Mouse (Mus musculus): Measurements from ENCODE around the gene Carmil2. TPM values are rescaled to one million over a fixed set of nuclear protein-coding genes. Genes with fewer than 3 reads are reported as not detected.

The Carmil2 gene
- polyA plus RNA-seq, 1 experiment from 2014 or later = 17.8 TPM

DNA sequence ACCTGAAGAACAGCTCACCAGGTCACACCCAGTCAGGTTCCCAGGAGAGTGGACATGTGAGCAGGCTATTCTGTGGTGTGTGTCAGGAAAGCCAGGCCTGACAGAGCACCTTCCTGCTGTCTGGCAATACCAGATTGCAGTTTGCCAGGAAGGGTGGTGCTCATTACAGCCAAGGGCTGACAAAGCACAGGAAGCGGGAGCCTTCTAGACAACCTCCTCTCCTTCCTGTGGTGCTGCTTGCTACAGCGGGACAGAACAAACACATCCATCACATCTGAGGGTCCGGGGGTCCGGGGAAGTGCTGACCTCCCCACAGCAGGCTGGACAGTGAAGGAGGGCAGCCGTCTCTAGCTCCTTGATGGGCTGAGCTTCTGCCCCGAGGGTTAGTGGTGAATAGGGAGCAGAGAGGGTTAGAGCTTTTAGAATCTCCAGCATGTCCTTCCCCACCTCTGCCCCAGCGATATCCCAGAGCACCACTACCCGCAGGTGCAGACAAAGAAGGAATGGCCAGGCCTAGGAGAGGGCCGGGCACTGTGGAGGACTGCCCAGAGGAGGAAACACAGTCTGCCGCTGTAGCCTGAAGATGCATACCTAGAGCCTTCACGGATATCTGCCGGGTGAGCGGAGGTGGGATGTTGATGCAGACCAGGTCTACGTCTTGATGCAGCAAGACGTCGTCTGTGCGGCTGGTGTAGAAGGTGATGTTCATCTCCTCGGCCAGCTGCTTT lies 41.5 kb downstream of the Carmil2 start:
- DNase-seq (no peak), ATAC-seq (ENCODE audit: low FRiP score, low TSS enrichment) (no peak)
- Histone ChIP-seq H3K27me3 (ENCODE audit: control insufficient read depth, insufficient read depth, low read length) (no peaks in the 10 kb centered on the region), H3K4me3 (replicated peaks; ENCODE audit: low read depth, low read length) (no peak overlapping the region), H3K36me3 (ENCODE audit: control insufficient read depth, insufficient read depth, low read length) (peaks cover 50% of the 10 kb centered on the region), H3K9ac (replicated peaks; ENCODE audit: low read length) (no peak overlapping the region), H3K4me1 (ENCODE audit: control insufficient read depth, insufficient read depth, low read length) (no peaks in the 10 kb centered on the region), H3K9me3 (ENCODE audit: control insufficient read depth, low read length) (no peaks in the 10 kb centered on the region), H3K4me2 (ENCODE audit: low read length) (no peak overlapping the region), H3K27ac (replicated peaks; ENCODE audit: low read depth, low read length) (no peak overlapping the region)
- WGBS = 93% methylated on average over 18 of the region's 18 CpGs

DNA sequence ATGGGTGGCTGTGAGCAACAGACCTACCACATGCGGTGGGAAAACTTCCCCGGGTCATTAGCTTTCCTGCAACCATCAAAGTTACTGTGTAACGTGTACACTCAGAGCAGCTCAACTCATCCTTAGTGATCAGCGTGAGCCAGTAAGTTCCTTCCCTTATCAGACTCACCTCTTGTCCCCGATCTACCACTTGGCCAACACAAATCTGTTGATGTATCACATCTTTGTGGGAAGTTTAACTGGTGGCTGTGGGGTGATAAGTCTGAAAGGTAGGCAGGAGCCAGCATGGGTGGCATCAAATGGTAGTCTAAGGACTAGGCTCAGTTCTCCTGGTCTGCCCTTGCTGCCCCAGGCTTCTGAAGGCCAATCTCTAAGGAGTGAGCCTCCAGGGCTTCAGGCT lies 46.1 kb downstream of the Carmil2 start:
- no peaks in the 10 kb centered on the region for H3K9me3 ChIP-seq (ENCODE audit: control insufficient read depth, low read length)
- H3K27me3 ChIP-seq (ENCODE audit: control insufficient read depth, insufficient read depth, low read length) = no peaks in the 10 kb centered on the region
- no peaks in the 10 kb centered on the region for H3K4me1 ChIP-seq (ENCODE audit: control insufficient read depth, insufficient read depth, low read length)
- WGBS = 94% methylated on average over 5 of the region's 5 CpGs
- H3K27ac ChIP-seq (replicated peaks; ENCODE audit: low read depth, low read length) = no peak overlapping the region
- H3K4me2 ChIP-seq (ENCODE audit: low read length) = no peak overlapping the region
- H3K4me3 ChIP-seq (replicated peaks; ENCODE audit: low read depth, low read length) = no peak overlapping the region
- peaks cover 14% of the 10 kb centered on the region for H3K36me3 ChIP-seq (ENCODE audit: control insufficient read depth, insufficient read depth, low read length)
- no peak for ATAC-seq (ENCODE audit: low FRiP score, low TSS enrichment)
- no peak overlapping the region for H3K9ac ChIP-seq (replicated peaks; ENCODE audit: low read length)
- no peak for DNase-seq

DNA sequence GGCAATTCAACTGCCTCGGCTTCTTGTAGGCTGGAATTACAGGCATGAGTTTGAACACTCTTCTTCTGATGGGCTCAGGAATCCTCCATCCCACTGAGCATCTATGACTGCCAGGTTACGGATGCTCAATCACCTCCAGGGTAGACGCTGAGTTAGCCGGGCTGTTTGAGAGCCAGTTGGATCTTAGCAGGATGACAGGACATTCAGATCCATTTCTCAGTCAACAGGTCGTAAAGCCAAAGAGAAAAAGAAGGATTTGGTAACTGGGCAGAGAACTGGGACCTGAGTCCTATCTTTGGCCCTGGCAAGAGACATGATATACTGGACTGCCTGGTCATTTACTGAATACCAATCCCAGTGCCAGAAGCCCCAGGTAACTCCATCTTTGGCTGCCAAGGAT lies 53.1 kb downstream of the Carmil2 start:
- H3K9me3 ChIP-seq (ENCODE audit: control insufficient read depth, low read length) = no peaks in the 10 kb centered on the region
- H3K4me2 ChIP-seq (ENCODE audit: low read length) = no peak overlapping the region
- H3K4me3 ChIP-seq (replicated peaks; ENCODE audit: low read depth, low read length) = no peak overlapping the region
- H3K27ac ChIP-seq (replicated peaks; ENCODE audit: low read depth, low read length) = no peak overlapping the region
- ATAC-seq (ENCODE audit: low FRiP score, low TSS enrichment) (no peak), DNase-seq (no peak)
- H3K27me3 ChIP-seq (ENCODE audit: control insufficient read depth, insufficient read depth, low read length) = no peaks in the 10 kb centered on the region
- 0 out of 2 replicates have a peak, but pooled peaks cover 3% of the 10 kb centered on the region for H3K36me3 ChIP-seq (ENCODE audit: control insufficient read depth, insufficient read depth, low read length)
- WGBS = 93% methylated on average over 5 of the region's 5 CpGs
- no peaks in the 10 kb centered on the region for H3K4me1 ChIP-seq (ENCODE audit: control insufficient read depth, insufficient read depth, low read length)
- H3K9ac ChIP-seq (replicated peaks; ENCODE audit: low read length) = no peak overlapping the region

DNA sequence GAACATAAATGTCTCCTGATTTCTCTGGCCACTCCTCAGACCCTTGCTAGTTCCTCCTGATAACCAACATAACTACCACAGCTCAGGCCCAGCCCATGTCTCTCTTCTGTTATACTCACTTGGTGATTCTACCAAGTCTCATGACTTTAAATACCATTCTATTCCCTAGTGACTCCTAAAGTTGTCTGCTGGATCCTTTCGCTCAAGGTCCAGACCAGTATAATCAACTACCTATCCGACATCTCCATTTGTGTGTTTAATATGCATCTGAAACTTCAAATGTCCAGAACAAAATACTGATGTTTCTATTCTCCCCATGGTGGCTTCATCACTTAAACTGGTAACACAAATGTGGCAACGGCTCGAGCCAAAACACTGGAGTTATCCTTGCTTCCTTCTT lies 57.2 kb downstream of the Carmil2 start:
- Histone ChIP-seq H3K9ac (replicated peaks; ENCODE audit: low read length) (no peak overlapping the region), H3K27ac (replicated peaks; ENCODE audit: low read depth, low read length) (no peak overlapping the region), H3K4me2 (ENCODE audit: low read length) (no peak overlapping the region), H3K4me1 (ENCODE audit: control insufficient read depth, insufficient read depth, low read length) (no peaks in the 10 kb centered on the region), H3K4me3 (replicated peaks; ENCODE audit: low read depth, low read length) (no peak overlapping the region), H3K27me3 (ENCODE audit: control insufficient read depth, insufficient read depth, low read length) (no peaks in the 10 kb centered on the region), H3K36me3 (ENCODE audit: control insufficient read depth, insufficient read depth, low read length) (peaks cover 6% of the 10 kb centered on the region; the same call in 1 of the 2 replicates), H3K9me3 (ENCODE audit: control insufficient read depth, low read length) (no peaks in the 10 kb centered on the region)
- DNase-seq (no peak), ATAC-seq (ENCODE audit: low FRiP score, low TSS enrichment) (no peak)
- WGBS = 92% methylated on average over 4 of the region's 4 CpGs

Other genes with a start within 250 kb of the Carmil2 start
- 91.3 and 108 TPM in 2 replicates for gene Tppp3, start 214.7 kb upstream of the Carmil2 start, polyA plus RNA-seq (2014; fragmentation: Nextera tagmentation; extraction: Ambion mirVana)
- 25.2 and 26.4 TPM in 2 replicates for gene Zdhhc1, start 189.4 kb upstream of the Carmil2 start, polyA plus RNA-seq (2014; fragmentation: Nextera tagmentation; extraction: Ambion mirVana)
- 5.9 and 9.7 TPM in 2 replicates for gene Hsd11b2, start 167.5 kb upstream of the Carmil2 start, polyA plus RNA-seq (2014; fragmentation: Nextera tagmentation; extraction: Ambion mirVana)
- 227 and 250 TPM in 2 replicates for gene Atp6v0d1, start 120.2 kb upstream of the Carmil2 start, polyA plus RNA-seq (2014; fragmentation: Nextera tagmentation; extraction: Ambion mirVana)
- gene Ripor1, start 81.0 kb upstream of the Carmil2 start, polyA plus RNA-seq (2014; fragmentation: Nextera tagmentation; extraction: Ambion mirVana) = 23.8 and 26.2 TPM in 2 replicates
- gene Ctcf, start 49.7 kb upstream of the Carmil2 start, polyA plus RNA-seq (2014; fragmentation: Nextera tagmentation; extraction: Ambion mirVana) = 75.7 and 96.9 TPM in 2 replicates
- gene Agrp, start 48.9 kb upstream of the Carmil2 start, polyA plus RNA-seq (2014; fragmentation: Nextera tagmentation; extraction: Ambion mirVana) = 0.82 and 1.1 TPM in 2 replicates
- 86.3 and 106 TPM in 2 replicates for gene Acd, start 14.8 kb downstream of the Carmil2 start, polyA plus RNA-seq (2014; fragmentation: Nextera tagmentation; extraction: Ambion mirVana)
- 51.2 and 53.4 TPM in 2 replicates for gene Pard6a, start 14.9 kb downstream of the Carmil2 start, polyA plus RNA-seq (2014; fragmentation: Nextera tagmentation; extraction: Ambion mirVana)
- 0.41 TPM in 1 of 2 replicates, not detected in the other for gene 4933405L10Rik, start 21.4 kb downstream of the Carmil2 start, polyA plus RNA-seq (2014; fragmentation: Nextera tagmentation; extraction: Ambion mirVana)
- gene Enkd1, start 21.9 kb downstream of the Carmil2 start, polyA plus RNA-seq (2014; fragmentation: Nextera tagmentation; extraction: Ambion mirVana) = 13.8 and 13.9 TPM in 2 replicates
- 75.4 and 77.8 TPM in 2 replicates for gene Gfod2, start 72.4 kb downstream of the Carmil2 start, polyA plus RNA-seq (2014; fragmentation: Nextera tagmentation; extraction: Ambion mirVana)
- gene Ranbp10, start 141.1 kb downstream of the Carmil2 start, polyA plus RNA-seq (2014; fragmentation: Nextera tagmentation; extraction: Ambion mirVana) = 12.3 and 12.5 TPM in 2 replicates
- gene Tsnaxip1, start 141.5 kb downstream of the Carmil2 start, polyA plus RNA-seq (2014; fragmentation: Nextera tagmentation; extraction: Ambion mirVana) = 0.24 and 0.32 TPM in 2 replicates
- 46.7 and 55.7 TPM in 2 replicates for gene Cenpt, start 167.0 kb downstream of the Carmil2 start, polyA plus RNA-seq (2014; fragmentation: Nextera tagmentation; extraction: Ambion mirVana)
- 49.8 and 51.5 TPM in 2 replicates for gene Thap11, start 168.9 kb downstream of the Carmil2 start, polyA plus RNA-seq (2014; fragmentation: Nextera tagmentation; extraction: Ambion mirVana)
- 217 and 221 TPM in 2 replicates for gene Nutf2, start 174.3 kb downstream of the Carmil2 start, polyA plus RNA-seq (2014; fragmentation: Nextera tagmentation; extraction: Ambion mirVana)
- 47.8 and 49.2 TPM in 2 replicates for gene Edc4, start 194.6 kb downstream of the Carmil2 start, polyA plus RNA-seq (2014; fragmentation: Nextera tagmentation; extraction: Ambion mirVana)
- gene Nrn1l, start 207.3 kb downstream of the Carmil2 start, polyA plus RNA-seq (2014; fragmentation: Nextera tagmentation; extraction: Ambion mirVana) = 0.78 TPM in 1 of 2 replicates, not detected in the other
- 7.9 and 10.7 TPM in 2 replicates for gene Pskh1, start 214.2 kb downstream of the Carmil2 start, polyA plus RNA-seq (2014; fragmentation: Nextera tagmentation; extraction: Ambion mirVana)
- 2.0 and 4.4 TPM in 2 replicates for gene Ctrl, start 247.6 kb downstream of the Carmil2 start, polyA plus RNA-seq (2014; fragmentation: Nextera tagmentation; extraction: Ambion mirVana)

Measured in midbrain, embryonic 14.5 days (tissue).